ENCODE assay signal across 17 mouse cellular contexts in the genomic region with DNA sequence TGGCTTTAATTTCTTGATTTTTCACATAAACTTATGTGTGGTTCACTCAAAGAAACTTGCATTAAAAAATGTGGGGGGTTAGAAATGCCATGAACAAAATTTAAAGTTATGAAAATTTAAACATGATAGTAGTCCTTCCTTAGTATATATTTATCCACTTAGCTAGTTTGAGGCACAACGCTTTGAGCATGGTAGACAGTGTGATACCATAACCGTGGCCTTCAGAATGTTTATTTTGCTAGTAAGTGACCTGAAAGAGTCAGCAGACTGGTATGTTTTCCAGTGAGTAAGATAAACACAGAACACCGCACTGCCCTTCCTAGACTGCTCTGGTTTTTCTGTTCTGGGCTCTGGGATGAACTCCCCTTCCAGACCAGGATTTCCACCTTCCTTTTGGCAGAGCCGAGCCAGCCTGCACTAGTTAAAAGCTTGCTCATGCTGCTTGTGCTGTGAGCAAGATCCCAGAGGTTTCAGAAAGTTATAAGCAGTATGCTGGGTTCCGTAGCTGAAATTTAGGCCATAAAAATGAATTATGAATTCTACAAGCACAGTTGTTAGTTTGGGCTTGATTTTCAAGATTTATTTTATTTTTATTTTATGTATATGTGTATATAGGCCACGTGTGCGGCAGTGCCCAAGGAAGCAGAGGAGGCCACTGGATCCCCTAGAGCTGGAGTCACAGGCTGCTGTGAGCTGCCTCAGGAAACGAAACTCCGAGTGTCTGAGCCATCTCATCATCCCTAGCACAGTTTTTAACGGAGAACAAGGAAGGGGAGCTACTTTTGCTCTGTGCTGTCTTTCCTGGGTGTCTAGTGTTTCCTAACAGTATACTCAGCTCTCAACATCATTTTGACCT. TPM values are rescaled to one million over a fixed set of nuclear protein-coding genes. Genes with fewer than 3 reads are reported as not detected.
DNase-seq lines count a peak whose midpoint lies in the region; ATAC-seq and TF ChIP-seq lines count a peak whose summit lies in the region.
"Had no signal": no experiment of that assay in that cellular context is flagged by ENCODE, and none has a peak within 500 bp of the region (broad histone marks: within the 10 kb centered on the region; RNA-seq: fewer than 3 reads in every experiment).

No protein-coding gene starts in this region.

- no peak for TF ChIP-seq CTCF in lung, embryonic 14.5 days (IDR thresholded peaks at IDR 0.05; ENCODE audit: low read depth)
- TF ChIP-seq CTCF in lung, postnatal 0 days (IDR thresholded peaks at IDR 0.05): no peak

- peak; percentile 20 for DNase-seq in adrenal gland, adult 2 months
- no peak for DNase-seq in adrenal gland, postnatal 14 days
- DNase-seq in lung, embryonic 14.5 days: peak; percentile 17
- DNase-seq in lung, postnatal 0 days (ENCODE audit: low spot score): no peak
- DNase-seq in embryonic facial prominence, embryonic 10.5 days (ENCODE audit: low spot score): peak; percentile 33
- DNase-seq in thymus, postnatal 10 days (ENCODE audit: low spot score in 2 of 2): no peak
- DNase-seq: cerebellum, postnatal 36 days; gastrocnemius, postnatal 10 days; kidney, adult 8-10 months; left cerebral cortex, postnatal 4 days; liver, postnatal 0 days had no signal

- H3K36me3 ChIP-seq in lung, embryonic 14.5 days (ENCODE audit: insufficient read depth): no peaks in the 10 kb centered on the region
- no peaks in the 10 kb centered on the region for H3K36me3 ChIP-seq in lung, postnatal 0 days (ENCODE audit: insufficient read depth, low read length)
- no peaks in the 10 kb centered on the region for H3K36me3 ChIP-seq in embryonic facial prominence, embryonic 10.5 days (replicated peaks)
- no peaks in the 10 kb centered on the region for H3K36me3 ChIP-seq in stomach, embryonic 15.5 days
- H3K36me3 ChIP-seq: G1E; heart, embryonic 15.5 days; hindbrain, embryonic 13.5 days had no signal

- no peak overlapping the region for H3K4me3 ChIP-seq in lung, embryonic 14.5 days (ENCODE audit: low read depth, low read length)
- no peak overlapping the region for H3K4me3 ChIP-seq in lung, postnatal 0 days (ENCODE audit: low read depth, low read length)
- H3K4me3 ChIP-seq in embryonic facial prominence, embryonic 10.5 days: no peak overlapping the region
- H3K4me3 ChIP-seq in stomach, embryonic 15.5 days (replicated peaks): no peak overlapping the region
- H3K4me3 ChIP-seq: heart, embryonic 15.5 days; hindbrain, embryonic 13.5 days had no signal

- no peak overlapping the region for H3K27ac ChIP-seq in lung, embryonic 14.5 days (ENCODE audit: low read depth)
- no peak overlapping the region for H3K27ac ChIP-seq in lung, postnatal 0 days (ENCODE audit: low read length)
- 0 out of 2 replicates have a peak overlapping the region, but pooled peaks have one; percentile 30 for H3K27ac ChIP-seq in embryonic facial prominence, embryonic 10.5 days (replicated peaks)
- H3K27ac ChIP-seq in stomach, embryonic 15.5 days: no peak overlapping the region
- H3K27ac ChIP-seq: heart, embryonic 15.5 days; hindbrain, embryonic 13.5 days had no signal

- no peaks in the 10 kb centered on the region for H3K9me3 ChIP-seq in lung, embryonic 14.5 days (ENCODE audit: low read depth, low read length)
- no peaks in the 10 kb centered on the region for H3K9me3 ChIP-seq in lung, postnatal 0 days (ENCODE audit: low read length)
- no peaks in the 10 kb centered on the region for H3K9me3 ChIP-seq in embryonic facial prominence, embryonic 10.5 days
- no peaks in the 10 kb centered on the region for H3K9me3 ChIP-seq in stomach, embryonic 15.5 days
- H3K9me3 ChIP-seq: G1E; heart, embryonic 15.5 days; hindbrain, embryonic 13.5 days had no signal

- no peak overlapping the region for H3K9ac ChIP-seq in lung, embryonic 14.5 days
- no peak overlapping the region for H3K9ac ChIP-seq in lung, postnatal 0 days (replicated peaks; ENCODE audit: low read depth)
- H3K9ac ChIP-seq in stomach, embryonic 15.5 days: no peak overlapping the region
- H3K9ac ChIP-seq: heart, embryonic 15.5 days; hindbrain, embryonic 13.5 days; liver, postnatal 0 days had no signal

- WGBS in lung, embryonic 14.5 days: 37% methylated on average over 10 of the region's 10 CpGs
- WGBS in lung, postnatal 0 days: 48% methylated on average over 10 of the region's 10 CpGs
- 69% methylated on average over 10 of the region's 10 CpGs for WGBS in embryonic facial prominence, embryonic 10.5 days
- 49% methylated on average over 10 of the region's 10 CpGs for WGBS in stomach, embryonic 15.5 days

- no peak overlapping the region for H3K4me2 ChIP-seq in lung, embryonic 14.5 days
- no peak overlapping the region for H3K4me2 ChIP-seq in lung, postnatal 0 days (replicated peaks; ENCODE audit: low read depth, low read length)
- H3K4me2 ChIP-seq in stomach, embryonic 15.5 days: no peak overlapping the region
- H3K4me2 ChIP-seq: heart, embryonic 15.5 days; hindbrain, embryonic 13.5 days had no signal

- H3K4me1 ChIP-seq in lung, embryonic 14.5 days (ENCODE audit: insufficient read depth): no peaks in the 10 kb centered on the region
- no peaks in the 10 kb centered on the region for H3K4me1 ChIP-seq in lung, postnatal 0 days (ENCODE audit: insufficient read depth, low read depth, low read length)
- no peaks in the 10 kb centered on the region for H3K4me1 ChIP-seq in embryonic facial prominence, embryonic 10.5 days
- no peaks in the 10 kb centered on the region for H3K4me1 ChIP-seq in stomach, embryonic 15.5 days
- H3K4me1 ChIP-seq: heart, embryonic 15.5 days; hindbrain, embryonic 13.5 days had no signal

- no peak; the same call in 1 of the 2 replicates for ATAC-seq in lung, embryonic 14.5 days (ENCODE audit: insufficient read depth)
- no peak for ATAC-seq in lung, postnatal 0 days
- peak; percentile 60; the same call in 1 of the 2 replicates for ATAC-seq in stomach, embryonic 15.5 days (ENCODE audit: insufficient read depth, low FRiP score, low read depth)
- ATAC-seq in megakaryocyte-erythroid progenitor cell, adult 5-6 weeks (replicated peaks; ENCODE audit: low FRiP score, low TSS enrichment, poor library complexity, severe bottlenecking): no peak
- ATAC-seq: liver, postnatal 0 days had no signal

- no peaks in the 10 kb centered on the region for H3K27me3 ChIP-seq in lung, embryonic 14.5 days (ENCODE audit: insufficient read depth, low read length)
- H3K27me3 ChIP-seq in lung, postnatal 0 days (replicated peaks; ENCODE audit: insufficient read depth, low read length): no peaks in the 10 kb centered on the region
- no peaks in the 10 kb centered on the region for H3K27me3 ChIP-seq in embryonic facial prominence, embryonic 10.5 days (replicated peaks; ENCODE audit: low read depth, poor library complexity, severe bottlenecking)
- no peaks in the 10 kb centered on the region for H3K27me3 ChIP-seq in stomach, embryonic 15.5 days (replicated peaks)
- H3K27me3 ChIP-seq: heart, embryonic 15.5 days; hindbrain, embryonic 13.5 days had no signal

- no peak for TF ChIP-seq EP300 in lung, postnatal 0 days (IDR thresholded peaks at IDR 0.05)

RNA-seq across cellular contexts. Expression of a gene that starts 21.5 kb away (rescaled TPM):
- 10 to 100 TPM; 41.7 to 43.3 TPM for total RNA-seq in adrenal gland, adult 2 months (2021)
- polyA plus RNA-seq in adrenal gland, adult 2 months (2012; rRNA removed): 11.4 and 14.5 TPM in 2 replicates
- total RNA-seq in adrenal gland, postnatal 14 days (2021): 27.2 and 29.6 TPM in 2 replicates
- 25.6 and 27.7 TPM in 2 replicates for polyA plus RNA-seq in lung, embryonic 14.5 days (2014; fragmentation: Nextera tagmentation; extraction: Ambion mirVana)
- polyA plus RNA-seq in lung, postnatal 0 days (2015; fragmentation: Nextera tagmentation; extraction: Ambion mirVana): 5.1 and 7.7 TPM in 2 replicates
- 30.8 and 35.0 TPM in 2 replicates for polyA plus RNA-seq in embryonic facial prominence, embryonic 10.5 days (2016; fragmentation: Nextera tagmentation; extraction: Ambion mirVana)
- 15.9 and 19.3 TPM in 2 replicates for polyA plus RNA-seq in stomach, embryonic 15.5 days (2015; fragmentation: Nextera tagmentation; extraction: Ambion mirVana)
- total RNA-seq in megakaryocyte-erythroid progenitor cell, adult 5-6 weeks (2014; fragmentation: Nextera tagmentation): not detected in 2 replicates
- total RNA-seq in megakaryocyte-erythroid progenitor cell, adult 5-6 weeks (2017): not detected in 2 replicates
- total RNA-seq: G1E; monocyte, adult 5-6 weeks had no signal
- polyA plus RNA-seq: G1E had no signal

Comparison
In these comparisons a context has a peak if more than half of its experiments do, and no peak if none do; other contexts are left out.
1. DNase-seq: peak in adrenal gland, adult 2 months (single experiment), lung, embryonic 14.5 days (single experiment) and embryonic facial prominence, embryonic 10.5 days (single experiment); none in adrenal gland, postnatal 14 days (single experiment), lung, postnatal 0 days (single experiment) and thymus, postnatal 10 days (0 of 2).